Mouse (Mus musculus): ENCODE results near the gene Vps72.
"Not testable (repeated sequence)": the region's sequence is repeated elsewhere in the genome, so short reads cannot be mapped to it uniquely, and the experiment has no call there.

Gene Vps72

DNA sequence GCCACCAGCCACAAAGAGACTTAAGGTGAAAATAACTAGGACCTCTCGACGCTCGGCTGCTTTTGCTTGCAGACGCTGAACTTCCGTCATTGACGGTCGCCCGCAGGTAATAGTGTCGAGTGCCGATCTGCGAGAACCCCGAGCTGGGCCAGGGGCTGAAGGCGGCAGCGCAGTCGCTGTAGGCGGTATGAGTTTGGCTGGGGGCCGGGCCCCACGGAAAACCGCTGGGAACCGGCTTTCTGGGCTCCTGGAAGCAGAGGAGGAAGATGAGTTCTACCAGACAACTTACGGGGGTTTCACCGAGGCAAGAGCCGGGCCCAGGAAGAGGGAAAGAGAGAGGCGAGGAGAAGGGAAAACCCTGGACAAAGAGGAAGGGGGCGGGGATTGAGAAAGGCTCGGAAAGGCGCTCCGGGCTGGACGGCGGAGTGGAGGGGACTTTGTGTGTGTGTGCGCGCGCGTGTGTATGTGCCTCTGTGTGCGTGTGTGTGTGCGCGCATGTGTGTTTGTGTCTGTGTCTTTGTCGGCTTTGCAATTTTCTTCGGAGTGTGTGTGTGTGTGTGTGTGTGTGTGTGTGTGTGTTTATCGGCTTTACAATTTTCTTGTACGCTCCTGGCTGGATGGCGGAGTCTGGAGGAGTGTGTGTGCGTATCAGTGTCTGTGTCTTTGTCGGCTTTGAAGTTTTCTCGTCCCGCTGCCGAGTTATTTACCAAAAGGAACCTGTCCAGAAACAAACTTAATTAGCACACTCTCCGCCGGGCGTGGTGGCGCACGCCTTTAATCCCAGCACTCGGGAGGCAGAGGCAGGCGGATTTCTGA lies at the start of gene Vps72:
TSS of gene Vps72 (plus strand) at position 112 of the 816 bp plus-strand sequence.
- peak; percentile 78 to 89 for DNase-seq (ENCODE audit: low spot score in 2 of 2)

DNA sequence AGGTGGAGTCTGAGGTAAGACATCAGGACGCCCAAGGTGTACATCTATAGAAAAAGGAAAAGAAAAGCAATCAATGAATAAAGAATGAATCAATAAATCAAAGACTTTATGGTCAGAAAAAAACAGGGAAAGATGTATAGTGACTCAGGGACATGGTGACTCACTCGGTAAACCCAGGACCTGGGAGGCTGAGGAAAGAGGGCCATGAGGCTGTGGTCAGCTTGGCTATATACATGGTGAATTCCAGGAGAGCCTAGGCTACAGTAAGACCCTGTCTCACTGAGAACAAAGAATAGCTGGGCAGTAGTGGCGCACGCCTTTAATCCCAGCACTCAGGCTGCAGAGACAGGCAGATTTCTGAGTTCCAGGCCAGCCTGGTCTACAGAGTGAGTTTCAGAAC lies 47.1 kb upstream of the Vps72 start:
- no peak for DNase-seq (ENCODE audit: low spot score in 2 of 2)

- DNase-seq (ENCODE audit: low spot score in 2 of 2), result no peak
These were observed 45.3 kb upstream of the Vps72 start for GRCm38 (mm10) chr3:95065553-95065952.

DNA sequence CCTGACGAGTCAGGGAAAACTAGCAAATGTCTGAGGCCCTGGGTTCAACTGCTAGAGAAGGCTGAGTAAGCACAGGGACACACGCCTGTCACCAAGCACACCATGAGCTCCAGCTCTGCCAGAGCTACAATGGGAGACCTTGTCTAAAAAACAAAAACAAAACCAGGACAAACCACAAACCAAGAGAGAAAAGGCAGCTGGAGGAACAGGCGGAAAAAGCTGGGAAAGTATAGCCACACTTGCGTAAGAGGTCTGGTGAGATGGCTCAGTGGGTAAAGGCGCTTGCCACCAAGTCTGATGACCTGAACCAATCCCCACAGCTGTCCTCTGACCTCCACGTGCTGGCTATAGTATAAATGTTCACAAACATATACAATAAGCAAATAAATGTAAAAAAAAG lies 44.7 kb upstream of the Vps72 start:
- no peak for DNase-seq (ENCODE audit: low spot score in 2 of 2)

DNA sequence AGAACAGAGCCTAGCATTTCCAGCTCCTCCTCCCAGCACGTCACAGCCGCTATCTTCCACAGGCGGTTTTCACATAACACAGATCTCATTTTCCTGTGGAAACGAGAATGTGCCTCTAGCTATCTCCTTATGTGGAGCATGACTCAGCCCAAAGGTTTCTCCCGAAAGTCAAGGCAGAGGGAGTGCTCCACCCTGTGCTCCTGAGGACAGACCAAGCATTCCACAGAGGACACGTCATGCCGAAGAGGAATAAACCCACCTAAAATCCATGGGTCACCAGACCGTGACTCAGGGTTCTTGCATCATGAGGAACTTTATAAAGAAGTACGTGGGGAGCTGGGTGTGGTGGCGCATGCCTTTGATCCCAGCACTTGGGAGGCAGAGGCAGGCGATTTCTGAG lies 44.3 kb upstream of the Vps72 start:
- DNase-seq (ENCODE audit: low spot score in 2 of 2), result no peak

GRCm38 (mm10) chr3:95071606-95072005 lies 39.2 kb upstream of the Vps72 start:
- no peak for DNase-seq (ENCODE audit: low spot score in 2 of 2)

GRCm38 (mm10) chr3:95088071-95088470 lies 22.8 kb upstream of the Vps72 start:
- no peak for DNase-seq (ENCODE audit: low spot score in 2 of 2)

GRCm38 (mm10) chr3:95100854-95101253 lies 10.0 kb upstream of the Vps72 start:
- DNase-seq (ENCODE audit: low spot score in 2 of 2), result no peak

- no peak for DNase-seq (ENCODE audit: low spot score in 2 of 2)
These were observed 5.7 kb upstream of the Vps72 start for GRCm38 (mm10) chr3:95105121-95105520.

DNA sequence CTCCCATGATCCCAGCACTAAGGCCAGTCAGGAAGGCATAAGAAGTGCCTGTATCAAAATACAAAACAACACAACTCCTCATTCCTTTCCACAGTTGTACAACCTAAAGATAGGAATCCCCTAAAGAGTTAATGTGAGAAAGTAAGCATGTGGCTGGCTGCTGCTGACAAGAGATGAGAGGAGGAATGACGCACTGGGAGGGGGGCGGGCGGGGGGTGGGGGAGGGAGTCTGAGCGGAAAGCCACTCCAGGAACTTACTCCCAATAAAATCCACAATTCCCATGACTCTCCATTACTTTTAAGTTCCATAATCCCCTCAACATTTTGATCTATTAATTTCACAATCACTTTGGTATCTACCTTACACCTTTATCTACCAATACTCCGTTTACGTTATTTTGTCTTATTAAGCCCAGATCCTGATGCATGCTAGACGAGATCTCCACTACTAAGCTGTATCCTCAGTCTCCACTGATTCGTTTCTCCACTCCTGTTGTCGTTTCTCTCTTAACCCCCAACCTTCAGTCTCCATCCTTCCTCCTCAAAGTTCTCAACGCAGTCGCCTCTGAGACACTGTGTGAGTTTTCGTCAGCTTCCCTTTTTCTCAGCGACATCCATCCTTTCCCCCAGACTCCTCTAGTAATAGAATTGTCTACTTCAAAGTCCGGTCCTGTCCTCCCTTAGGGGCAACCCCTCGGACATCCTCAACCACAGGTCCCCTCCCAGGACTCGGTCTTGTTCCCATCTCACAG lies 5.1 kb upstream of the Vps72 start:
- no peak for DNase-seq (ENCODE audit: low spot score in 2 of 2)

GRCm38 (mm10) chr3:95106338-95107117 lies 4.3 kb upstream of the Vps72 start, which contains the start of gene Pip5k1a:
Gene Pip5k1a (minus strand): TSS chr3:95106930.
- DNase-seq (ENCODE audit: low spot score in 2 of 2), result peak; percentile 96 to 97

GRCm38 (mm10) chr3:95107308-95107707 lies 3.5 kb upstream of the Vps72 start:
- not testable (repeated sequence) for DNase-seq (ENCODE audit: low spot score in 2 of 2)

DNA sequence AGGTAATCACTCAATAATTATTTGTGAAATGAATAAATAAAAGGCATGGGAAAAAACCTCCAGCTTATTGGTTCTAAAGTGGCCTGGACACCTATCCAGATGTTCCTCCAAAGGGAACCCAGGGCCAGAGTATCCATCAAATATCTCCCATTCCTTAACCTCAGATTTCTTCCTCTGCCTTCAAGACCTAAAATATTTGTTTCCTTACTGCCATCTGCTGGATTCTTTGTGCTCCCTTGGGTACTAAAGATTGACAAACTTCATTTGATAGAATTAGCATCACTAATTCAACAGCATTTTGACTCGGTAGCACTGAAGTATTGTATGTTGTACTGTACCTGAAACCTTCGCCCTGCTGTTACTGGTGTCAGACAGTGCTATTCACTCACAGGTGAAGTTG lies 2.9 kb upstream of the Vps72 start:
- DNase-seq (ENCODE audit: low spot score in 2 of 2), result no peak

GRCm38 (mm10) chr3:95112760-95113159 lies 1.9 kb downstream of the Vps72 start:
- no peak for DNase-seq (ENCODE audit: low spot score in 2 of 2)

DNA sequence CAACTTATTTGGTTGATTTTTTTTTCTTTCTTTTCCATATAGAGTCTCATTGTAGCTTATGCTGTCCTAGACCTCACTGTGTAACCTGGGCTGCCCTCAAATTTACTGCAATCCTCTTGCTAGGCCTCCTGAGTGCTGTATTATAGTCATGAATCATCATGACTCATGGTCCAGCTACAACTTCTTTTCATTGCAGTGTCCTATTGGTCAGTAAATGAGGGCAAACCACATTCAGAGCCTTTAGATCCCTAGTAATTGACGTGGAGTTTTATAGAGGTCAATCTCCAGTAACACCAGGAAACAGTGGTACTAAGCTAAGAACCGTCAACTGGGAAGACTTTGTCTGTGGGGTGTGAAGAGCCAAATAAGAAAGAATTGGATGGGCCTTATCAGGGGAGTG lies 6.9 kb downstream of the Vps72 start:
- no peak for DNase-seq (ENCODE audit: low spot score in 2 of 2)

- no peak for DNase-seq (ENCODE audit: low spot score in 2 of 2)
These were observed 10.8 kb downstream of the Vps72 start for GRCm38 (mm10) chr3:95121580-95121979.

- no peak for DNase-seq (ENCODE audit: low spot score in 2 of 2)
These were observed 13.4 kb downstream of the Vps72 start, which contains the start of gene Tmod4 for GRCm38 (mm10) chr3:95124246-95124645. Gene Tmod4 (plus strand): TSS chr3:95124476.

DNA sequence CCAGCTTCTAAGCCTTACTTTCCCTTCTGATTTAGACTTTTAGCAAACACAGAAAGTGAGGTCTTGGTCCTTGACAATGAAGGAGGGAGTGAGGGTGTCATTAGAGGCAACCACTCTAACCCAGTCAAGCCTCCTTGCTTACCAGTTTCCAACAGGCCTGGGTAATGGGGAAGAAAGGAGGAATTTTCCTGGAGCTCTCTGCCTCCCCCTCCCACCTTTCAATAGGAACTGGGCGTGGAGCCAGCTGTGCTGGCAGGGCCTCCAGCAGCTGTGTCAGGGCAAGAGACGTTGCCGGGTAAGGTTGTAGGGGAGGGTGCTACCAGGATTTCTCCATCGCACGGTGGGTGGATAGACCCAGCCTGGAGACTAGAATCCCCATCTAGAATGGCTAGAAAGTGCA lies 14.2 kb downstream of the Vps72 start:
- peak; percentile 55 to 59 for DNase-seq (ENCODE audit: low spot score in 2 of 2)

DNA sequence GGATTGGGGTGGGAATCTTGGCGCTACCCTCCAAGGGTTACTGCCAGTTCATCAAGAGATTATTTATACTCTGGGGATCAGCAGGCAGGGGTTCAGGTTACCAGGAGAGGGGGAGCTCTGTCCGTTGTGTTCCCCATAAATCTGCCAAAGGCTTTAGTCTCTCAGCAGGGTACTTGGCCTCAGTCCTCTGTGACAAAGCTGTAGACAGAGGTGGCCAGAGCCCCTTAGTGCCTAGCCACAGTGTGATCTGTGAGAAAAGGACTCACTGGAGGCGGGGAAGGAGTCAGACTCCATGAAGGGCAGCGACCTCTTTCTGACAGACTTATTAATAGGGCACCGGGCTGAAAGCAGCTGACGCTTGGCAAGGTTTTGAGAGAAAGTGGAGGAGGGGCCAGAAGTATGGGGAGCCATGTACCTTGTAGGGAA lies 18.4 kb downstream of the Vps72 start:
- no peak for DNase-seq (ENCODE audit: low spot score in 2 of 2)

- DNase-seq (ENCODE audit: low spot score in 2 of 2), result no peak
These were observed 19.3 kb downstream of the Vps72 start for GRCm38 (mm10) chr3:95130081-95130480.

GRCm38 (mm10) chr3:95132389-95132788 lies 21.6 kb downstream of the Vps72 start:
- not testable (repeated sequence) for DNase-seq (ENCODE audit: low spot score in 2 of 2)

- no peak for DNase-seq (ENCODE audit: low spot score in 2 of 2)
These were observed 22.4 kb downstream of the Vps72 start for GRCm38 (mm10) chr3:95133176-95133575.

Data from frontal cortex, postnatal 10 days (tissue).